27 mouse cellular contexts compared by ENCODE assay signal in the genomic region with DNA sequence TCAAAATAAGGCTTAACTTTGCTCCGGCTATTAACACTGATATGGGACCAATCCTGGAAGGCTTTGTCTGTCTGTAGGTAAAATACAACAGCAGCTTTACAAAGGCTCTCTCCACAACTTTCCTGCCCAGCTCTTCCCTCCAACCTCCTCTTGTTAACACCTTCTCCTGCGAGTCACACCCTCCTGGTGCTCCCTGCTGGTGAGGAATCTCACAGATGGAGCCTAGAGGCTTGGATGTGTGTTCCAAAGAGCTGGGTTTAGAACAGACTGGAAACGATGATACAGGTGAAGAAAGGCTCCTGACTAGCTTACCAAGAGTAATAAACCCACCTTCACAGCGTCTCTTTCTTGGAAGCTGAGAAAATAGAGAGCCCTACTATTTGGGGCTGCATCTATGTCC.
"Had no signal": no experiment of that assay in that cellular context is flagged by ENCODE, and none has a peak within 500 bp of the region (broad histone marks: within the 10 kb centered on the region; RNA-seq: fewer than 3 reads in every experiment).

No protein-coding gene starts in this region.

- H3K9ac ChIP-seq: heart, embryonic 13.5 days; heart, embryonic 15.5 days; hindbrain, embryonic 13.5 days; hindbrain, embryonic 15.5 days; kidney, embryonic 15.5 days; limb, embryonic 13.5 days; limb, embryonic 15.5 days; liver, embryonic 12.5 days; liver, embryonic 14.5 days had no signal

- H3K4me2 ChIP-seq: heart, embryonic 11.5 days; heart, embryonic 13.5 days; heart, embryonic 15.5 days; hindbrain, embryonic 13.5 days; hindbrain, embryonic 15.5 days; kidney, embryonic 15.5 days; limb, embryonic 13.5 days; limb, embryonic 15.5 days; liver, embryonic 12.5 days had no signal

- H3K27ac ChIP-seq: heart, adult 2 months; heart, embryonic 13.5 days; heart, embryonic 15.5 days; hindbrain, embryonic 13.5 days; hindbrain, embryonic 15.5 days; hindbrain, postnatal 0 days; kidney, embryonic 15.5 days; kidney, postnatal 0 days; limb, embryonic 13.5 days; limb, embryonic 15.5 days; liver, embryonic 12.5 days; liver, embryonic 14.5 days had no signal

- H3K9me3 ChIP-seq: heart, embryonic 13.5 days; heart, embryonic 15.5 days; hindbrain, embryonic 13.5 days; hindbrain, embryonic 15.5 days; kidney, embryonic 15.5 days; limb, embryonic 13.5 days; limb, embryonic 15.5 days; liver, embryonic 12.5 days had no signal

- DNase-seq: gastrocnemius, postnatal 14 days; gastrocnemius, postnatal 36 days; heart, adult 11 months; heart, adult 2 months; heart, postnatal 14 days; heart, postnatal 36 days; kidney, adult 11 months; kidney, adult 2 months; kidney, adult 9 months; kidney, postnatal 14 days; kidney, postnatal 36 days; layer of hippocampus, adult 9-11 months; layer of hippocampus, postnatal 36 days; left cerebral cortex, postnatal 4 days had no signal

- H3K4me3 ChIP-seq: heart, adult 2 months; heart, embryonic 13.5 days; heart, embryonic 15.5 days; hindbrain, embryonic 13.5 days; hindbrain, embryonic 15.5 days; kidney, embryonic 15.5 days; limb, embryonic 13.5 days; limb, embryonic 15.5 days; liver, embryonic 12.5 days had no signal

- H3K36me3 ChIP-seq: liver, embryonic 12.5 days had no signal

- H3K4me1 ChIP-seq: heart, embryonic 13.5 days; heart, embryonic 15.5 days; hindbrain, embryonic 15.5 days; kidney, embryonic 15.5 days; liver, embryonic 12.5 days had no signal

- ATAC-seq: hindbrain, postnatal 0 days; intestine, embryonic 16.5 days; liver, embryonic 12.5 days had no signal

- H3K27me3 ChIP-seq: heart, embryonic 13.5 days; heart, embryonic 15.5 days; hindbrain, embryonic 13.5 days; hindbrain, embryonic 15.5 days; kidney, embryonic 15.5 days; limb, embryonic 13.5 days had no signal
